Comparison of ENCODE assay signal across 8 mouse cellular contexts in genomic region chr10:86300293-86301116, GRCm38 (mm10). TPM values are rescaled to one million over a fixed set of nuclear protein-coding genes. Genes with fewer than 3 reads are reported as not detected.
DNase-seq lines count a peak whose midpoint lies in the region; ATAC-seq lines count a peak whose summit lies in the region.

TSS of gene Timp3 (plus strand) at chr10:86300372.

- ATAC-seq in embryonic facial prominence, embryonic 12.5 days (ENCODE audit: insufficient number of reproducible peaks, insufficient read depth, low FRiP score, low TSS enrichment) = peak; percentile 83
- ATAC-seq in midbrain, embryonic 12.5 days (ENCODE audit: low FRiP score, low read depth) = peak; percentile 89
- ATAC-seq in stomach, embryonic 16.5 days (ENCODE audit: insufficient read depth, low FRiP score) = peak; percentile 88

- H3K4me2 ChIP-seq in embryonic facial prominence, embryonic 12.5 days (replicated peaks) = peak within 1 kb of the TSS; percentile 73
- H3K4me2 ChIP-seq in midbrain, embryonic 12.5 days (replicated peaks) = peak within 1 kb of the TSS; percentile 92
- H3K4me2 ChIP-seq in stomach, embryonic 16.5 days (ENCODE audit: low read depth, low read length) = peak within 1 kb of the TSS; percentile 71

- peaks cover 38% of the 10 kb centered on the region for H3K4me1 ChIP-seq in embryonic facial prominence, embryonic 12.5 days
- peaks cover 64% of the 10 kb centered on the region for H3K4me1 ChIP-seq in limb, embryonic 10.5 days
- H3K4me1 ChIP-seq in midbrain, embryonic 12.5 days = peaks cover 34% of the 10 kb centered on the region
- H3K4me1 ChIP-seq in stomach, embryonic 16.5 days (ENCODE audit: control insufficient read depth, insufficient read depth, low read length) = peaks cover 18% of the 10 kb centered on the region

- no peaks in the 10 kb centered on the region; the same call in 1 of the 2 replicates for H3K36me3 ChIP-seq in embryonic facial prominence, embryonic 12.5 days
- H3K36me3 ChIP-seq in limb, embryonic 10.5 days = no peaks in the 10 kb centered on the region
- H3K36me3 ChIP-seq in midbrain, embryonic 12.5 days = no peaks in the 10 kb centered on the region
- H3K36me3 ChIP-seq in stomach, embryonic 16.5 days (ENCODE audit: control insufficient read depth, insufficient read depth, low read length) = no peaks in the 10 kb centered on the region

- H3K9me3 ChIP-seq in embryonic facial prominence, embryonic 12.5 days = no peaks in the 10 kb centered on the region
- H3K9me3 ChIP-seq in limb, embryonic 10.5 days (replicated peaks) = no peaks in the 10 kb centered on the region
- H3K9me3 ChIP-seq in midbrain, embryonic 12.5 days = no peaks in the 10 kb centered on the region
- H3K9me3 ChIP-seq in stomach, embryonic 16.5 days (replicated peaks; ENCODE audit: control insufficient read depth, low read length) = no peaks in the 10 kb centered on the region

- WGBS in embryonic facial prominence, embryonic 12.5 days = under 1% methylated on average over 63 of the region's 65 CpGs
- WGBS in limb, embryonic 10.5 days = under 1% methylated on average over 65 of the region's 65 CpGs
- WGBS in midbrain, embryonic 12.5 days = under 1% methylated on average over 65 of the region's 65 CpGs
- under 1% methylated on average over 65 of the region's 65 CpGs for WGBS in stomach, embryonic 16.5 days

- peak within 1 kb of the TSS; percentile 79 for H3K9ac ChIP-seq in embryonic facial prominence, embryonic 12.5 days
- H3K9ac ChIP-seq in midbrain, embryonic 12.5 days (replicated peaks) = peak within 1 kb of the TSS; percentile 61
- peak within 1 kb of the TSS; percentile 81 for H3K9ac ChIP-seq in stomach, embryonic 16.5 days (ENCODE audit: low read length)

- H3K27ac ChIP-seq in embryonic facial prominence, embryonic 12.5 days = peak within 1 kb of the TSS; percentile 67
- peak within 1 kb of the TSS; percentile 91 for H3K27ac ChIP-seq in limb, embryonic 10.5 days
- H3K27ac ChIP-seq in midbrain, embryonic 12.5 days (replicated peaks) = no peak within 1 kb of the TSS
- peak within 1 kb of the TSS; percentile 35 for H3K27ac ChIP-seq in stomach, embryonic 16.5 days (ENCODE audit: low read length)

- peak; percentile 62 to 65 for DNase-seq in cerebellum, postnatal 14 days
- no peak for DNase-seq in cerebellum, adult 11 months
- DNase-seq in heart, adult 18-20 months = peak; percentile 90 to 91
- peak; percentile 91 for DNase-seq in kidney, adult 11 months
- peak; percentile 89 for DNase-seq in limb, embryonic 10.5 days (ENCODE audit: low spot score)

- peak within 1 kb of the TSS; percentile 71 for H3K4me3 ChIP-seq in embryonic facial prominence, embryonic 12.5 days
- H3K4me3 ChIP-seq in limb, embryonic 10.5 days = peak within 1 kb of the TSS; percentile 84
- H3K4me3 ChIP-seq in midbrain, embryonic 12.5 days = peak within 1 kb of the TSS; percentile 49
- peak within 1 kb of the TSS; percentile 68 for H3K4me3 ChIP-seq in stomach, embryonic 16.5 days (replicated peaks; ENCODE audit: low read length)

- H3K27me3 ChIP-seq in embryonic facial prominence, embryonic 12.5 days = 0 out of 2 replicates have a peak, but pooled peaks cover 3% of the 10 kb centered on the region
- H3K27me3 ChIP-seq in limb, embryonic 10.5 days (ENCODE audit: low read depth, poor library complexity, severe bottlenecking) = peaks cover 23% of the 10 kb centered on the region
- H3K27me3 ChIP-seq in midbrain, embryonic 12.5 days = peaks cover 51% of the 10 kb centered on the region
- 0 out of 2 replicates have a peak, but pooled peaks cover 5% of the 10 kb centered on the region for H3K27me3 ChIP-seq in stomach, embryonic 16.5 days (ENCODE audit: control insufficient read depth, insufficient read depth, low read length)

RNA-seq across cellular contexts. Expression of gene Timp3, which starts in this region (rescaled TPM):
- polyA plus RNA-seq in embryonic facial prominence, embryonic 12.5 days (2016; fragmentation: Nextera tagmentation; extraction: Ambion mirVana) = 66.3 and 66.4 TPM in 2 replicates
- total RNA-seq in heart, adult 18-20 months (2021) = 100 to 1,000 TPM; 161 to 188 TPM
- 28.9 and 43.5 TPM in 2 replicates for polyA plus RNA-seq in limb, embryonic 10.5 days (2016; fragmentation: Nextera tagmentation; extraction: Ambion mirVana)
- polyA plus RNA-seq in midbrain, embryonic 12.5 days (2016; fragmentation: Nextera tagmentation; extraction: Ambion mirVana) = 23.1 and 24.5 TPM in 2 replicates
- 76.1 and 80.6 TPM in 2 replicates for polyA plus RNA-seq in stomach, embryonic 16.5 days (2015; fragmentation: Nextera tagmentation; extraction: Ambion mirVana)
